Mouse (Mus musculus) MEL (cell line): Measurements from ENCODE around the gene Rin2. TPM values are rescaled to one million over a fixed set of nuclear protein-coding genes. Genes with fewer than 3 reads are reported as not detected.

Experiments
- DNase-seq: peaks from one replicate; pipeline ENCODE4 v3.0.0; 2011; ENCODE audit warnings: low read depth, low spot score
- H3K27ac ChIP-seq: 2 replicates; pipeline ENCODE4 v1.5.1; 2012; ENCODE audit warnings: low read depth, mild to moderate bottlenecking, control low read depth, low read length, moderate library complexity; ENCODE audit not compliant: control insufficient read depth
- H3K27me3 ChIP-seq, 2 experiments: fragments of 150-350 bp in 1 of 2; sonication (generic) in 1 of 2; 2 replicates each; pipeline ENCODE4 v1.6.1; 2012; ENCODE audit warnings: low read length in 2 of 2, mild to moderate bottlenecking in 2 of 2, improper control_type of control experiment in 1 of 2, moderate library complexity in 1 of 2; ENCODE audit not compliant: insufficient read depth in 2 of 2, control insufficient read depth in 1 of 2
- H3K36me3 ChIP-seq, 2 experiments: 2 replicates each; pipeline ENCODE4 v1.6.1; 2012 to 2014; ENCODE audit warnings: low read length in 2 of 2, improper control_type of control experiment in 1 of 2, inconsistent platforms in 1 of 2, mild to moderate bottlenecking in 1 of 2; ENCODE audit not compliant: insufficient read depth in 2 of 2, control insufficient read depth in 1 of 2
- H3K4me1 ChIP-seq, 2 experiments: fragments of 150-350 bp in 1 of 2; sonication (generic) in 1 of 2; 2 replicates each; pipeline ENCODE4 v1.6.1; 2012; ENCODE audit warnings: low read length in 2 of 2, improper control_type of control experiment in 1 of 2, mild to moderate bottlenecking in 1 of 2; ENCODE audit not compliant: insufficient read depth in 2 of 2, control insufficient read depth in 1 of 2
- H3K4me3 ChIP-seq, 2 experiments: fragments of 150-350 bp in 1 of 2; sonication (generic) in 1 of 2; 2 replicates each; pipeline ENCODE4 v1.5.1; 2012; ENCODE audit warnings: low read depth in 2 of 2, low read length in 2 of 2, mild to moderate bottlenecking in 2 of 2, moderate library complexity in 2 of 2, control low read depth in 1 of 2, improper control_type of control experiment in 1 of 2; ENCODE audit not compliant: control insufficient read depth in 1 of 2, insufficient read depth in 1 of 2
- H3K79me2 ChIP-seq: 2 replicates; pipeline ENCODE4 v1.6.1; 2012; ENCODE audit warnings: mild to moderate bottlenecking, low read length, moderate library complexity; ENCODE audit not compliant: control insufficient read depth, poor library complexity, insufficient read depth
- H3K9ac ChIP-seq: 2 replicates; pipeline ENCODE4 v1.6.1; 2012; ENCODE audit warnings: low read depth, mild to moderate bottlenecking, control low read depth, low read length, moderate library complexity; ENCODE audit not compliant: control insufficient read depth, poor library complexity, severe bottlenecking
- H3K9me3 ChIP-seq: fragments of 150-350 bp; sonication (generic); replicated peaks from 2 replicates; pipeline ENCODE4 v1.6.1; 2012; ENCODE audit warnings: mild to moderate bottlenecking, low read length, improper control_type of control experiment, moderate library complexity; ENCODE audit not compliant: insufficient read depth
- CHD2 ChIP-seq: IDR thresholded peaks from 2 replicates; pipeline ENCODE4 v1.6.1; 2011; ENCODE audit warnings: low read length, improper control_type of control experiment
- E2F4 ChIP-seq: IDR thresholded peaks from 2 replicates; pipeline ENCODE4 v1.6.1; 2011; ENCODE audit warnings: low read depth, low read length, improper control_type of control experiment, borderline replicate concordance
- ELF1 ChIP-seq: IDR thresholded peaks from 2 replicates; pipeline ENCODE4 v1.6.1; 2014; ENCODE audit warnings: low read depth, mild to moderate bottlenecking, inconsistent platforms, low read length, improper control_type of control experiment, moderate library complexity
- KAT2A ChIP-seq: conservative IDR thresholded peaks from 2 replicates; pipeline ENCODE4 v1.6.1; 2012; ENCODE audit warnings: low read depth, low read length, improper control_type of control experiment, inconsistent platforms
- MAX ChIP-seq: IDR thresholded peaks from 2 replicates; pipeline ENCODE4 v1.6.1; 2011; ENCODE audit warnings: low read length, improper control_type of control experiment
- MEF2A ChIP-seq: IDR thresholded peaks from 2 replicates; pipeline ENCODE4 v1.6.1; 2014; ENCODE audit warnings: low read depth, mild to moderate bottlenecking, inconsistent platforms, low read length, improper control_type of control experiment; ENCODE audit not compliant: poor library complexity, insufficient replicate concordance, severe bottlenecking; ENCODE audit errors: extremely low read depth
- MXI1 ChIP-seq: IDR thresholded peaks from 2 replicates; pipeline ENCODE4 v1.6.1; 2011; ENCODE audit warnings: mild to moderate bottlenecking, low read depth, low read length, improper control_type of control experiment
- MYB ChIP-seq: IDR thresholded peaks from 2 replicates; pipeline ENCODE4 v1.6.1; 2011; ENCODE audit warnings: mild to moderate bottlenecking, low read depth, low read length, improper control_type of control experiment
- MYC ChIP-seq: IDR thresholded peaks from 2 replicates; pipeline ENCODE4 v1.6.1; 2011; ENCODE audit warnings: low read depth, mild to moderate bottlenecking, low read length, improper control_type of control experiment, moderate library complexity
- NELFE ChIP-seq: IDR thresholded peaks from 2 replicates; pipeline ENCODE4 v1.6.1; 2011; ENCODE audit warnings: low read depth, low read length, improper control_type of control experiment
- POLR2A ChIP-seq, 2 experiments: IDR thresholded peaks; 2 replicates each; pipeline ENCODE4 v1.6.1; 2011 to 2012; ENCODE audit warnings: low read length in 2 of 2, mild to moderate bottlenecking in 2 of 2, control low read depth in 1 of 2, improper control_type of control experiment in 1 of 2, low read depth in 1 of 2, moderate library complexity in 1 of 2; ENCODE audit not compliant: control insufficient read depth in 1 of 2, insufficient read depth in 1 of 2, poor library complexity in 1 of 2
- SIN3A ChIP-seq: IDR thresholded peaks from 2 replicates; pipeline ENCODE4 v1.6.1; 2012; ENCODE audit warnings: low read length, improper control_type of control experiment, inconsistent platforms
- TBP ChIP-seq: IDR thresholded peaks from 2 replicates; pipeline ENCODE4 v1.8.0; 2011; ENCODE audit warnings: low read depth, low read length, improper control_type of control experiment
- TCF12 ChIP-seq: IDR thresholded peaks from 2 replicates; pipeline ENCODE4 v1.6.1; 2014; ENCODE audit warnings: low read depth, mild to moderate bottlenecking, inconsistent platforms, low read length, improper control_type of control experiment, moderate library complexity
- UBTF ChIP-seq: IDR thresholded peaks from 2 replicates; pipeline ENCODE4 v1.6.1; 2012; ENCODE audit warnings: low read depth, mild to moderate bottlenecking, inconsistent platforms, low read length, improper control_type of control experiment, moderate library complexity, borderline replicate concordance; ENCODE audit not compliant: insufficient read depth
- USF1 ChIP-seq: IDR thresholded peaks from 2 replicates; pipeline ENCODE4 v1.6.1; 2014; ENCODE audit warnings: low read depth, mild to moderate bottlenecking, inconsistent platforms, low read length, improper control_type of control experiment, moderate library complexity
- USF2 ChIP-seq, 2 experiments: IDR thresholded peaks; 2 replicates each; pipeline ENCODE4 v1.6.1; 2011 to 2012; ENCODE audit warnings: improper control_type of control experiment in 2 of 2, low read length in 2 of 2, borderline replicate concordance in 1 of 2, inconsistent platforms in 1 of 2, low read depth in 1 of 2, mild to moderate bottlenecking in 1 of 2; ENCODE audit not compliant: insufficient read depth in 1 of 2
- ZMIZ1 ChIP-seq: IDR thresholded peaks from 2 replicates; pipeline ENCODE4 v1.6.1; 2012; ENCODE audit warnings: low read depth, mild to moderate bottlenecking, inconsistent platforms, low read length, improper control_type of control experiment, moderate library complexity
- ZNF384 ChIP-seq: IDR thresholded peaks from 2 replicates; pipeline ENCODE4 v1.6.1; 2012; ENCODE audit warnings: low read depth, mild to moderate bottlenecking, inconsistent platforms, low read length, improper control_type of control experiment
- polyA plus RNA-seq, 2 experiments: library from polyadenylated mRNA; stranded (reverse) in 1 of 2; unstranded in 1 of 2; fragments of >175 nt in 1 of 2; fragments of >200 nt in 1 of 2; gene quantifications; 2 replicates each; pipeline versions ENCODE4 v1.2.1 to v1.2.4; 2012; ENCODE audit warnings: low replicate concordance in 2 of 2, low read depth in 1 of 2; ENCODE audit not compliant: insufficient read length in 2 of 2, insufficient read depth in 1 of 2, missing spikeins in 1 of 2
- total RNA-seq: library from RNA; depleted of rRNA; stranded (reverse); fragments of 300-350 nt; gene quantifications from 2 replicates; pipeline ENCODE4 v1.2.3, GENCODE M21; 2012

The Rin2 gene
- total and polyA plus RNA-seq, 3 experiments: 0.01 TPM; not detected in 2

- no peaks in the 10 kb centered on the region for H3K4me1 ChIP-seq
These were observed 1.5 kb downstream of the Rin2 start for GRCm38 (mm10) chr2:145676544-145676925.

GRCm38 (mm10) chr2:145676936-145677335, 1.9 kb downstream of the Rin2 start:
- no peaks in the 10 kb centered on the region for H3K9me3 ChIP-seq
- H3K9ac ChIP-seq: no peak overlapping the region
- no peaks in the 10 kb centered on the region for H3K4me1 ChIP-seq
- DNase-seq: no peak
- H3K4me3 ChIP-seq: no peak overlapping the region
- H3K79me2 ChIP-seq: no peaks in the 10 kb centered on the region
- no peak overlapping the region for H3K27ac ChIP-seq
- H3K36me3 ChIP-seq: no peaks in the 10 kb centered on the region
- TF ChIP-seq POLR2A (IDR thresholded peaks at IDR 0.05; ENCODE audit: control insufficient read depth in 1 of 2, insufficient read depth in 1 of 2, low read depth in 1 of 2, low read length in 2 of 2, poor library complexity in 1 of 2) (no peak), USF2 (IDR thresholded peaks at IDR 0.05; ENCODE audit: borderline replicate concordance in 1 of 2, insufficient read depth in 1 of 2, low read depth in 1 of 2, low read length in 2 of 2) (no peak), KAT2A (no peak), TBP (no peak), MXI1 (no peak), MYC (no peak), E2F4 (no peak), USF1 (no peak), ELF1 (no peak), ZNF384 (no peak), SIN3A (no peak), ZMIZ1 (no peak), MAX (no peak), MYB (no peak), CHD2 (no peak), TCF12 (no peak), MEF2A (no peak), UBTF (no peak), NELFE (no peak)
- H3K27me3 ChIP-seq: no peaks in the 10 kb centered on the region

More at GRCm38 (mm10) chr2:145676544-145676925, 1.5 kb downstream of the Rin2 start:
- Histone ChIP-seq H3K36me3 (no peaks in the 10 kb centered on the region), H3K27me3 (no peaks in the 10 kb centered on the region), H3K79me2 (no peaks in the 10 kb centered on the region), H3K4me3 (no peak overlapping the region), H3K9ac (no peak overlapping the region), H3K9me3 (no peaks in the 10 kb centered on the region), H3K27ac (no peak overlapping the region)
- TF ChIP-seq TCF12: no peak
- no peak for DNase-seq
